Mouse (Mus musculus): Measurements from ENCODE around the gene Tnfsf9. TPM values are rescaled to one million over a fixed set of nuclear protein-coding genes. Genes with fewer than 3 reads are reported as not detected.
"Not testable (repeated sequence)": the region's sequence is repeated elsewhere in the genome, so short reads cannot be mapped to it uniquely, and the experiment has no call there.

The Tnfsf9 gene
- total RNA-seq, 4 experiments from 2014 or later: 0.21 to 0.30 (median 0.26) TPM; not detected in 1

DNA sequence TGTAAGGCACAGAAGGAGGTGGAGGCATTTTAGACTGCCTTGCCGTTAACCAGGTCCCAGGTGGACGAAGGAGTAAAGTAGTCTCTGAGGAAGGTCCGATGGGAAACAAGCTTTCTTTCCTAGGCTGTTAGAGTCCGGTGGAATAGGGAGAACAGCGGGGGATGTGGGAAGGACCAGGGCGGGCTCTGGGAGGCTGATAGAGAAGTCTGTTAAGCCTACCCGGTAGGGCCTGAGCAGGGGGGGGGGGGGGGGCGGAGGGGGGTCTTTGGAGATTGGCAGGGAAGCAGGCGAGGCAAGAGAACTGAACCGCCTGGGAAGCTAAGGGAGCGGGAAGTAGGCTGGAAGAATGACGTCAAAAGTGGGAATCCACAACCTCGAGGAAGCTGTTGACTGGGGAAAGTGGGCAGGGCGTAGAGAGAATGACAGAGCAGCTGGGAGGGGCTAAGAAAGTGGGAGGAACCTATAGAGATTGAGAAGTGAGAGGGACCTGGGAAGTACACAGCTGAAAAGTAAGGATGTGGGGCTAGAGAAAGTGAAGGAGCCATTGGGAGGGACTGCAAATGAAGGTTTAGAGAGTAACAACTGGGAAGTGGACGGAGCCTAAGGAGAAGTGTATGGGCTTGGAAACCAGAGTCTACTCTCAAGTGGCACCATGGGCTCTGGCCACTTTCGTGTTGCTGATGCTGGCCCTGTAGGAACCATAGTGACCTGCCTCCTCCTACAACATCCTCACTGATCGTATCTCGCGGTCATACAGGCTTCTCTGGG lies 9.1 kb upstream of the Tnfsf9 start:
- DNase-seq: no peak

DNA sequence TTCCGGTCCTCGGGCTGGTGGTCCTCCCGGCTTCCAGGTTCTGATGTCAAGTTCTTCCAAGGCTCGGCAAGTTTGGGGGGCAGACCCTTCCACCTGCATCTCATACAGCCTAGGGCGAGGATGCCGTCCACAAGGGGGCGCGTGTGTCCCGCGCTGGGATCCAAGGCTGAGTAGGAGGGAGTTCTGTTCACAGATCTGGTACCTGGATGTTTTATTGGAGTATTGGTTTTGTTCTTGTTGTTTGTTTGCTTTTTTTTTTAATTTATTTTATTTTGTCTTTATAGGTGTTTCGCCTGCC lies 8.6 kb upstream of the Tnfsf9 start:
- peak; percentile 57 for DNase-seq

- no peak for DNase-seq
Measured at GRCm38 (mm10) chr17:57098321-57098720, 6.8 kb upstream of the Tnfsf9 start.

DNA sequence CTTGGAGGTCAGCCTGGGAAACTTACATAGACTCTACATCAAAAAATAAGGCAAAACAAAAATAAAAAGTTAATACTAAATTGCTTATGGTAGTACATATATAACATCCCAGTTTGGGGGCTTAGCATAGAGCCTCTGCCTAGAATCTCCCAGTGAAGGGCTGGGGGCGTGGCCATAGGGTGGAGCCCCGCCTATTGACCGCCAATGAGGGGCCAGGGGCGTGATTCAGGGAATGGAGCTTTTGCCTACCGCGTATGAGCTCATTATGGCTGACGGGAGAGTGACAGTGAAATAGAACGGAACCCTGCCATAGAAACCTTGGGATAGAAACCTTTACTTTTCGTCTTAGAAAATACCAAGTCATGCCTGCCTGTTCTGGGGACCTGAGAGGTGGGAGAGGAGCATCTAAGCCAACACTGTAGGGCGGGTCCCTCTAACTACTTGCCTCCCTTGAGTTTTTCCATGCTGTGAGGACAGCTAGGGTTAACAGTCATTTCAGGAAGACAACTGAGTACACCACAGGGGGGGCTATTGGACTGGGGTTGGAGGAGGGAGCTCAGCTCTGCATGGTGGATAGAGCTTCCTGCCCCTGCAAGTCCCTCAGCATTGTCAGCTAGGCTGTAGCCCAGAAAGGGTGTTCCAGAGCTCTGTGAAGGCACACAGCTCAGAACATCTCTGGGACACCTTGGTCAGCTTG lies 5.3 kb upstream of the Tnfsf9 start:
- no peak for DNase-seq

- no peak for DNase-seq
Measured at GRCm38 (mm10) chr17:57102276-57102675, 2.8 kb upstream of the Tnfsf9 start.

DNA sequence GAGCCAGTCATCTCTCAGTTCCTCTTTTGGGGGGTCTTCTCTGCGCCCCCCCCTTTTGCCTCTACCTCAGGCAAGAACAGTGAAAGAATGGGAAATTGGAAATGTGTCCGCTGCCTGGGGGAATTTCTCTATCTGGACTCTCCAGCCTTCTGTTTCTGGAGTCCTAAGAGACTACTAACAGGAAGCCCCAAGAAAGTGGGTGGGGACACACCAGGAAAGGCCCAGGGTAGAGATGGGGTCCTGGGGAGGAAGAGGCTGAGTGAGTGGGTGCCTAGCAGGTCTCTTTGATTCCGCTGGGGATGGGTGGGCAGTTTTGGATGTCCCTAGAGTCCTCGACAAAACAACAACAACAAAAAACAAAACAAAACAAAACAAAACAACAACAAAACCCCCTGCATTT lies 629 bp upstream of the Tnfsf9 start:
- no peak for DNase-seq

DNA sequence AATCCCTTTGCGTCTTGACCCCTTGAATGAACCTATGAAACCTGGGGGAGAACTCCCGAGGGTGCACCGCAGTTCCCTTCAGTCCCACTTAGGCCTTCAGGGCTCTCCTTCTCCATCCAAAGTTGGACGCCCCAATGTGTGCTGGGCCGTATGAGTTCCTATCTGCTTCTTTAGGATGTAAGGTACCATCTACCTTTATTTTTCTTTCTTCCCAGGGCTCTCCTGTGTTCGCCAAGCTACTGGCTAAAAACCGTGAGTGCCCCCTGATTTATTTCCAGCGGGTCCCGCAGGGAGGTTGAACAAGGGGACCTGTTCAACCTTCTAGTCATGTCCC lies 877 bp downstream of the Tnfsf9 start:
- no peak for DNase-seq

GRCm38 (mm10) chr17:57107064-57107463 lies 1.9 kb downstream of the Tnfsf9 start:
- DNase-seq: no peak

DNA sequence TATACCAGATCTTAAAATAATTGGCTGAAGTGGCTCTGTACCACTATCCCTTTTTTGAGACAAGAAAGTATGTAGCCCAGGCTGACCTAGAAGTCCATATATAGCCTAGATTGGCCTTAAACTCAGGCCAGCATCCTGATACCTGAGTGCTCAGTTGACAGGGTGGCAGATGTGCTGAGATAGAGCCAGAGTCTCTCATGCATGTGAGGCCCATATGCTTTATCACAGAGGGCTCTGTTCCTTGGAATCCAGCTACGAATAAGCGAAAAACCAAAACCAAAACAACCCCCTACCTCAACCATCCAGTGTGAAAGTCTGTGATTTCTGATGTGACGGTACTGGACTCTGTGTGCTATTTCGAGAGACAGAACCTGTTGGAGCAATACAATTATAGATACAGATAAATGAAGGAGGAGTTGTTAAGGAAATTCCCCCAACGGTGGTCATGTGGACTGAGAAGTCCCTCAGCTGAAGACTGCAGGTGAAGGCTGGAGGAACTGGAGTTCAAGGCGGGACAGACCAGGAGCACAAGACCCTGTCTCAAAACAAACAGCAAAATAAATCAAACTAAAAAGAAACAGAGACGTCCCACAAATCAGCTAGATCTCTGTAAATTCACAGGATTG lies 3.0 kb downstream of the Tnfsf9 start:
- no peak for DNase-seq

- no peak for DNase-seq
Measured at GRCm38 (mm10) chr17:57108666-57109171, 3.6 kb downstream of the Tnfsf9 start.

DNA sequence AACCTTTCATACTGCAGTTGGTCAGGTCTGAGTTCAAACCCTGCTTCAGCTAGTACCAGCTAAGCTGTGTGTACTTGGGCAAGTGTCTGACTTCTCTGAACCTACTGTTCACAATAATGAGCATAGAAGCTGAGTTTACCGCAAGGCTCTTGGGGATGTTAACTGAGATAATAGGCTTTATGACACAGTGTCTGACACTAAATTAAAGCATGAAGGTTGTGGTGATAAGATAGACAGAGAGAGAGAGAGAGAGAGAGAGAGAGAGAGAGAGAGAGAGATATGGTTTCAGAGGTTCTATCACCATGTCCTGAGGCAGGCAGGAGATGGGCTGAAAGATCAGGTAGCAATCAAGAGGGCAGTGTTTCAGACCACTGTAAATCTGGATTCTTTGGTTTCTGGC lies 4.9 kb downstream of the Tnfsf9 start:
- DNase-seq: no peak

DNA sequence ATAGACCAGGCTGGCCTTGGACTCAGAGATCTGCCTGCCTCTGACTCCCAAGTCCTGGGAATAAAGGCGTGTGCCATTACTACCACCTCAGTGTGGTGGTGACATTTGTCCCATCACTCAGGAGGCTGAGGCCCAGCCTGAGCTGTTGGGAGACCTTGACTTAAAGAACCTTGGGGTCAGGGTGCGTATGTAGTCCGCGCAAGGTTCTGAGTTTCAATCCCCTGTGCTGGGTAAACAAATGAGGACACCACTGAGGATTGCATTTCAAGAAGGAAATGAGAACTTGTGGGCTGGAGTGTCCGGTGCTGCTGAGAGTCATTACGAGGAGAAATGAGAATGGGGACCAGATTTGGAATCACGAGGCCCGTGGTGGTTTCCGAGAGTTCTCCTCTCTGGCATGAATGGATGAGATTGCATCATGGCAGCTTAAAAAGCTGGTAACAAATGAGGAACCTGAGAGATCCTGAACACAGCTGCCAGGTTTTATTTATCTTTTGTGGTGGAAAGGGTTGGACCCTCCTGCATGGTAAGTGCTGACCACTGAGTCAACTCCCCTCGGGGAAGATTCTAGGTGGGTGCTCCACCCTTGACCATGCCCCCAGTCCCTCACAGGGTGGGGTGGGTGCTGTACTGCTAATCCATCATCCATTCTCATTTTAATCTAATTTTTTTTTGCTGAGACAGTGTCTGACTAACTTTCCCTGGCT lies 7.8 kb downstream of the Tnfsf9 start:
- DNase-seq: no peak

- DNase-seq: no peak
Measured at GRCm38 (mm10) chr17:57116801-57117200, 11.7 kb downstream of the Tnfsf9 start.

- no peak for DNase-seq
Measured at GRCm38 (mm10) chr17:57118524-57119349, 13.6 kb downstream of the Tnfsf9 start.

- DNase-seq: no peak
Measured at GRCm38 (mm10) chr17:57121856-57122255, 16.7 kb downstream of the Tnfsf9 start.

DNA sequence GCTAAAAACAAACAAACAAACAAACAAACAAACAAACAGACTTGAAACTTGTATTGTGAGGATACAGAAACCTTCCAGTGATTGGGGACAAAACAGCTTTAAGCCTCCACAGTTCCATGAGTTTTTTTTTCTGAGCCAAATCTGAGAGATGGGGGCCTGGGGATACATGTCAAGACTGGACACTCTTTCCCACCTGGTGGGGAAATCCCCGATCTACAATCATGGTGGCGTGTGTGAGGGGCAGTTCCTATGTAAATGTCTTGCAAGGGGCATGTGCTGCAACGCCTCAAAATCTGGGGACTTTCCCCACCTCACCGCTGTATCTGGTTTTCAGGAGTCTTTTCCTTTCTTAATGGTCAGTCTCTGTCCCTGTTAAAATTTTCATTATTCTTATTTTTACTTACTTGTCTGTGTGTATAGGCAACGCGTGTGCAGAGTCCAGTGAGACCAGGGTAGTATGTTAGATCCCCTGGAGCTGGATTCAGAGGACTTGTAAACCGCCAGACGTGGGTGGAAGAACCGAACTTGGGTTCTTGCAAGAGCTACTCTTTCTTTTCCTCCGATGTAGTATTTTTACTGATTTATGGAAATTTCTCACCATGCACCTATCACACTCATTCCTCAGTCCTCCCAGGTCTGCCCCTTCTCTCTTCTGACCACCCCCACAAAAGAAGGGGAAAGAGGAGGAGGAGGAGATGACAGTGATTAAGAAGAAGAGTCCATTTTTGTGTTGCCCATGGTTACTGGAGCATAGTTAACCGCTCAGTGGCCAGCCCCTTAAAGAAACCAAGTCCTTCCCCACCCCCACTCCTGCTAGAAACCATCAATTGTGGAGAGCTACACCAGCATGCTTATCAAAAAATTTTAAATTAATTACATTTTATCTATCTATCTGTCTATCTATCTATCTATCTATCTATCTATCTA lies 18.3 kb downstream of the Tnfsf9 start:
- DNase-seq: no peak

GRCm38 (mm10) chr17:57124792-57125191 lies 19.7 kb downstream of the Tnfsf9 start:
- no peak for DNase-seq

- no peak for DNase-seq
Measured at GRCm38 (mm10) chr17:57125853-57126622, 20.9 kb downstream of the Tnfsf9 start.

- no peak for DNase-seq
Measured at GRCm38 (mm10) chr17:57131793-57132192, 26.7 kb downstream of the Tnfsf9 start.

GRCm38 (mm10) chr17:57134021-57134420 lies 28.9 kb downstream of the Tnfsf9 start:
- not testable (repeated sequence) for DNase-seq

All from adrenal gland, adult 8-10 months (tissue).